Mouse (Mus musculus) testis, adult 2 months (tissue): ENCODE measurements at regions not wholly inside any gene's neighbourhood (a gene's known extent, or its start where the extent isn't known, plus 50 kb on each side); places are given as distances from the start of the nearest gene placed in this dataset.

Experiments used
- H3K27ac ChIP-seq: fragments of 200-500 bp; 2 replicates; pipeline ENCODE4 v1.5.1; 2012; ENCODE audit warnings: low read depth, low read length; ENCODE audit not compliant: control insufficient read depth, insufficient read depth
- H3K27me3 ChIP-seq: fragments of 200-500 bp; 2 replicates; pipeline ENCODE4 v1.6.1; 2012; ENCODE audit warnings: mild to moderate bottlenecking, low read length, moderate library complexity; ENCODE audit not compliant: control insufficient read depth, insufficient read depth
- H3K36me3 ChIP-seq: fragments of 200-500 bp; 2 replicates; pipeline ENCODE4 v1.6.1; 2012; ENCODE audit warnings: mild to moderate bottlenecking, low read length; ENCODE audit not compliant: control insufficient read depth, insufficient read depth
- H3K4me1 ChIP-seq: fragments of 200-500 bp; 2 replicates; pipeline ENCODE4 v1.6.1; 2012; ENCODE audit warnings: low read length; ENCODE audit not compliant: control insufficient read depth, insufficient read depth
- H3K4me3 ChIP-seq: fragments of 200-500 bp; 2 replicates; pipeline ENCODE4 v1.5.1; 2012; ENCODE audit warnings: low read depth, mild to moderate bottlenecking, low read length, moderate library complexity, mixed read lengths; ENCODE audit not compliant: control insufficient read depth
- CTCF ChIP-seq: fragments of 200-500 bp; IDR thresholded peaks from 2 replicates; pipeline ENCODE4 v1.5.1; 2012; ENCODE audit warnings: low read depth, mild to moderate bottlenecking, inconsistent platforms, low read length, moderate library complexity; ENCODE audit not compliant: control insufficient read depth, insufficient read depth, insufficient replicate concordance
- POLR2A ChIP-seq: fragments of 200-500 bp; IDR thresholded peaks from 2 replicates; pipeline ENCODE4 v1.6.1; 2012; ENCODE audit warnings: low read depth, mild to moderate bottlenecking, inconsistent platforms, low read length, moderate library complexity; ENCODE audit not compliant: control insufficient read depth

- Histone ChIP-seq H3K27ac (no peak overlapping the region), H3K4me3 (no peak overlapping the region), H3K27me3 (no peaks in the 10 kb centered on the region), H3K4me1 (no peaks in the 10 kb centered on the region), H3K36me3 (no peaks in the 10 kb centered on the region)
- no peak for TF ChIP-seq POLR2A
- no peak for TF ChIP-seq CTCF
Observed at GRCm38 (mm10) chr4:10260351-10260750, 613.9 kb upstream of the 2610301B20Rik start.

DNA sequence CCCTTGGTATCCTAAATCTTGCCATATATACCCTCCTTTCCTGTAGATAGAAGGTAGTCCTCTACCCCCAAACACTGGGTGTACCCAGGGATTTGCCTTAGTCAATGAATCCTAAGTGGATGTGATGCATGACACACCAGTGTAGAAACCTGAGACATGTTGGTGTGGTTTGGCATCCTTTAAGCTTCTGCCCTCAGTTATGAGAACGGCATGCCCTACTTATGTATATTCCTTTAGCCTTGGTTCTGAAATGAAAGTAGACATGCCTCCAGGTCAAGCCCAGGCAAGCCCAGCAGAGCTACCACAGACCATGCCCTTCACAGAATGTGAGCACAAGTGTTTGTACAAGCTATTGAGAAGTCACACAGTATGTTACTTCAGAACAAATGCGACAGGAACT lies 608.4 kb upstream of the 2610301B20Rik start:
- Histone ChIP-seq H3K36me3 (no peaks in the 10 kb centered on the region), H3K4me3 (no peak overlapping the region), H3K4me1 (no peaks in the 10 kb centered on the region), H3K27me3 (no peaks in the 10 kb centered on the region), H3K27ac (no peak overlapping the region)
- TF ChIP-seq CTCF (no peak), POLR2A (no peak)

DNA sequence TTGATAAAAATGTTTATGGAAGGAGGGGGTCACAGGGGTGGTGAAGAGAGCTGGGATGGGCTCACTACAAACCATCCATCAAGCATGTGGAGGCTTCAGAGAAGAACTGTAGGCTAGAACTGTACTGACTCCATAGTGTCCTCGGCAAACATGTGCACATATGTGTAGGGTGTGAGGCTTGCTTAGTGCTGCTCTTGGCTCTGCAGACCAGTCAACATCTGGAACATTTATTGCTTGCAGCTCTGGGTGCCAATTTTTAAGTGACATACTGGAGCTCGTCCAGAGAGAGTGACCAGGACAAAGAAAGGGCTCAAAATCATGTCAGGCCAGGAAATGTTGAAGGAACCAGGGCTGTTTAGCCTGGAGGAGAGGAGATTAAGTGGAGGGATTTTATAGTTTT lies 588.7 kb upstream of the 2610301B20Rik start:
- Histone ChIP-seq H3K4me1 (no peaks in the 10 kb centered on the region), H3K36me3 (no peaks in the 10 kb centered on the region), H3K27ac (no peak overlapping the region), H3K27me3 (no peaks in the 10 kb centered on the region), H3K4me3 (no peak overlapping the region)
- no peak for TF ChIP-seq CTCF
- no peak for TF ChIP-seq POLR2A

GRCm38 (mm10) chr4:10290326-10290725 lies 584.0 kb upstream of the 2610301B20Rik start:
- H3K27me3 ChIP-seq, result no peaks in the 10 kb centered on the region
- TF ChIP-seq POLR2A, result no peak
- no peak for TF ChIP-seq CTCF
- no peaks in the 10 kb centered on the region for H3K36me3 ChIP-seq
- no peak overlapping the region for H3K27ac ChIP-seq
- no peaks in the 10 kb centered on the region for H3K4me1 ChIP-seq
- no peak overlapping the region for H3K4me3 ChIP-seq

- Histone ChIP-seq H3K27ac (no peak overlapping the region), H3K27me3 (no peaks in the 10 kb centered on the region), H3K4me1 (no peaks in the 10 kb centered on the region), H3K36me3 (no peaks in the 10 kb centered on the region), H3K4me3 (no peak overlapping the region)
- no peak for TF ChIP-seq CTCF
- TF ChIP-seq POLR2A, result no peak
Observed at GRCm38 (mm10) chr4:10295012-10295530, 579.2 kb upstream of the 2610301B20Rik start.

GRCm38 (mm10) chr4:10296220-10296619 lies 578.1 kb upstream of the 2610301B20Rik start:
- no peaks in the 10 kb centered on the region for H3K36me3 ChIP-seq
- H3K27me3 ChIP-seq, result no peaks in the 10 kb centered on the region
- TF ChIP-seq CTCF (no peak), POLR2A (no peak)
- no peaks in the 10 kb centered on the region for H3K4me1 ChIP-seq
- H3K4me3 ChIP-seq, result no peak overlapping the region
- no peak overlapping the region for H3K27ac ChIP-seq

DNA sequence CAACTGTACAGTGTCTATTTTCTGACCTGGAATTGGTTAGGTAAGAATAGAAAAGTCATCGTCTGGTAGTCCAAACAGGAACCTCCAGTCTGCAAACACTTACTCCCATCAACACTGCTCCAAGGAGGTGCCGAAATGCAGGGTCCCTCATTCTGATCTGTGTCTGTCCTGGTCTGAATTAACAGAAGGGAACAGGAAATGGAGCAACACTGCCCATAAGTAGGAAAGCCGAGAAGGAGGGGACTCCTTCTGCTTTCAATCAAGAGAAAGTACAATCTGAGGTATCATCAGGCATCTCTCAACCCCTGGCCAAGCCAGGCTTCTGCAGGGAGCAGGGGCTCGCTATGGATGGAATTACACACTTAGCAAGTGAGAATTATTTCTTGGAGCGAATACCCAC lies 562.4 kb upstream of the 2610301B20Rik start:
- Histone ChIP-seq H3K4me1 (no peaks in the 10 kb centered on the region), H3K27me3 (no peaks in the 10 kb centered on the region), H3K4me3 (no peak overlapping the region), H3K36me3 (no peaks in the 10 kb centered on the region), H3K27ac (no peak overlapping the region)
- no peak for TF ChIP-seq POLR2A
- TF ChIP-seq CTCF, result no peak

DNA sequence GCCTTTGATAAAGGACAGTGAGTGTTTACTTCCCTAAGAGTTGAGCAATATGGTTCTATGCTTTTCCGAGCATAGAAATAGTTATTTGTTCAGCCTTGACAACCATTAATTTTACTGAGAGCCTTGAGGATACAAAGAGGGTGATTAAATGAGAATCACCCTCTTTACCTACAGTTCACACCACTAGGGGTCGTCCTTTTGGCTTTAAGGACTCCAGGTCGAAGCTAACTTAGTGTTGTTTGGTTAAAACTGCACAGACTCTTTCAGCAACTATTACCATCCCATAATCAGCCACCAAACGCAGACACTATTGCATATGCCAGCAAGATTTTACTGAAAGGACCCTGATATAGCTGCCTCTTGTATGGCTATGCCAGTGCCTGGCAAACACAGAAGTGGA lies 559.2 kb upstream of the 2610301B20Rik start:
- H3K4me1 ChIP-seq, result no peaks in the 10 kb centered on the region
- H3K36me3 ChIP-seq, result no peaks in the 10 kb centered on the region
- H3K27me3 ChIP-seq, result no peaks in the 10 kb centered on the region
- H3K27ac ChIP-seq, result no peak overlapping the region
- H3K4me3 ChIP-seq, result no peak overlapping the region
- no peak for TF ChIP-seq CTCF
- TF ChIP-seq POLR2A, result no peak

GRCm38 (mm10) chr4:10315875-10316274 lies 558.4 kb upstream of the 2610301B20Rik start:
- H3K27me3 ChIP-seq, result no peaks in the 10 kb centered on the region
- no peak overlapping the region for H3K4me3 ChIP-seq
- H3K27ac ChIP-seq, result no peak overlapping the region
- H3K36me3 ChIP-seq, result no peaks in the 10 kb centered on the region
- TF ChIP-seq POLR2A, result no peak
- TF ChIP-seq CTCF, result no peak
- H3K4me1 ChIP-seq, result no peaks in the 10 kb centered on the region
